Mouse (Mus musculus): Measurements from ENCODE around the gene Ces1g. TPM values are rescaled to one million over a fixed set of nuclear protein-coding genes. Genes with fewer than 3 reads are reported as not detected.

Ces1g gene
- total RNA-seq, 1 experiment from 2014 or later, result 6.1 TPM

Other genes with a start within 250 kb of the Ces1g start
- 12.6 and 253 TPM in 2 replicates for gene Ces1c, start 206.0 kb downstream of the Ces1g start, total RNA-seq (2021)
- 584 and 637 TPM in 2 replicates for gene Ces1d, start 139.5 kb downstream of the Ces1g start, total RNA-seq (2021)
- gene Ces1e, start 107.7 kb downstream of the Ces1g start, total RNA-seq (2021), result 1.8 TPM in 1 of 2 replicates, not detected in the other
- gene Ces1f, start 57.6 kb downstream of the Ces1g start, total RNA-seq (2021), result 7.9 and 13.1 TPM in 2 replicates
- gene Ces1h, start 42.4 kb upstream of the Ces1g start, total RNA-seq (2021), result not detected in 2 replicates
- not detected in 2 replicates for gene Ces5a, start 198.5 kb upstream of the Ces1g start, total RNA-seq (2021)

Measured in adrenal gland, postnatal 14 days (tissue).